Mouse (Mus musculus): ENCODE measurements around the gene Bnc1. TPM values are rescaled to one million over a fixed set of nuclear protein-coding genes. Genes with fewer than 3 reads are reported as not detected.

The Bnc1 gene
- polyA plus RNA-seq, 1 experiment from 2014 or later = 0.50 TPM

GRCm38 (mm10) chr7:81950499-81950898 lies 41.6 kb downstream of the Bnc1 start:
- 89% methylated on average over 2 of the region's 2 CpGs for WGBS
- Histone ChIP-seq H3K4me3 (ENCODE audit: low read length) (no peak overlapping the region), H3K9me3 (ENCODE audit: low read length) (no peaks in the 10 kb centered on the region), H3K36me3 (ENCODE audit: insufficient read depth, low read length) (no peaks in the 10 kb centered on the region), H3K9ac (replicated peaks; ENCODE audit: low read length) (no peak overlapping the region), H3K27me3 (ENCODE audit: insufficient read depth, low read length) (no peaks in the 10 kb centered on the region), H3K4me2 (replicated peaks; ENCODE audit: low read depth, low read length) (no peak overlapping the region), H3K27ac (ENCODE audit: low read length) (no peak overlapping the region), H3K4me1 (ENCODE audit: insufficient read depth, low read length) (no peaks in the 10 kb centered on the region)
- ATAC-seq (ENCODE audit: low FRiP score, low TSS enrichment) = no peak

- no peak overlapping the region for H3K4me3 ChIP-seq (ENCODE audit: low read length)
- 25% methylated on average over 4 of the region's 4 CpGs for WGBS
- no peak overlapping the region for H3K9ac ChIP-seq (replicated peaks; ENCODE audit: low read length)
- H3K27ac ChIP-seq (ENCODE audit: low read length) = no peak overlapping the region
- H3K27me3 ChIP-seq (ENCODE audit: insufficient read depth, low read length) = no peaks in the 10 kb centered on the region
- no peak overlapping the region for H3K4me2 ChIP-seq (replicated peaks; ENCODE audit: low read depth, low read length)
- H3K9me3 ChIP-seq (ENCODE audit: low read length) = no peaks in the 10 kb centered on the region
- no peaks in the 10 kb centered on the region for H3K36me3 ChIP-seq (ENCODE audit: insufficient read depth, low read length)
- no peak for ATAC-seq (ENCODE audit: low FRiP score, low TSS enrichment)
- H3K4me1 ChIP-seq (ENCODE audit: insufficient read depth, low read length) = no peaks in the 10 kb centered on the region
These were observed 46.7 kb downstream of the Bnc1 start for GRCm38 (mm10) chr7:81945398-81945797.

- Histone ChIP-seq H3K27me3 (ENCODE audit: insufficient read depth, low read length) (no peaks in the 10 kb centered on the region), H3K4me1 (ENCODE audit: insufficient read depth, low read length) (peaks cover 19% of the 10 kb centered on the region), H3K4me2 (replicated peaks; ENCODE audit: low read depth, low read length) (peak overlapping the region; percentile 72), H3K27ac (ENCODE audit: low read length) (peak overlapping the region; percentile 75; the same call in 1 of the 2 replicates), H3K4me3 (ENCODE audit: low read length) (peak overlapping the region; percentile 57), H3K9ac (replicated peaks; ENCODE audit: low read length) (peak overlapping the region; percentile 76), H3K9me3 (ENCODE audit: low read length) (no peaks in the 10 kb centered on the region), H3K36me3 (ENCODE audit: insufficient read depth, low read length) (no peaks in the 10 kb centered on the region)
- WGBS = 4% methylated on average over 5 of the region's 5 CpGs
- ATAC-seq (ENCODE audit: low FRiP score, low TSS enrichment) = no peak
These were observed 57.3 kb downstream of the Bnc1 start for GRCm38 (mm10) chr7:81934806-81935205.

- Histone ChIP-seq H3K9me3 (ENCODE audit: low read length) (no peaks in the 10 kb centered on the region), H3K36me3 (ENCODE audit: insufficient read depth, low read length) (no peaks in the 10 kb centered on the region), H3K4me2 (replicated peaks; ENCODE audit: low read depth, low read length) (peak within 1 kb of the TSS; percentile 72), H3K4me1 (ENCODE audit: insufficient read depth, low read length) (peaks cover 19% of the 10 kb centered on the region), H3K27me3 (ENCODE audit: insufficient read depth, low read length) (no peaks in the 10 kb centered on the region), H3K27ac (ENCODE audit: low read length) (peak within 1 kb of the TSS; percentile 75), H3K9ac (replicated peaks; ENCODE audit: low read length) (peak within 1 kb of the TSS; percentile 76), H3K4me3 (ENCODE audit: low read length) (peak within 1 kb of the TSS; percentile 57)
- WGBS = under 1% methylated on average over 52 of the region's 63 CpGs
- ATAC-seq (ENCODE audit: low FRiP score, low TSS enrichment) = peak; percentile 86
These were observed 57.8 kb downstream of the Bnc1 start, which contains the start of gene Hdgfl3 for GRCm38 (mm10) chr7:81934267-81934745. TSS of gene Hdgfl3 (minus strand) at chr7:81934473.

GRCm38 (mm10) chr7:81933601-81934266 lies 58.4 kb downstream of the Bnc1 start:
- WGBS = under 1% methylated on average over 103 of the region's 103 CpGs

GRCm38 (mm10) chr7:81933061-81933600 lies 59.0 kb downstream of the Bnc1 start:
- WGBS = 3% methylated on average over 23 of the region's 23 CpGs
- H3K9ac ChIP-seq (replicated peaks; ENCODE audit: low read length) = peak overlapping the region; percentile 76
- no peak; the same call in 1 of the 2 replicates for ATAC-seq (ENCODE audit: low FRiP score, low TSS enrichment)
- H3K9me3 ChIP-seq (ENCODE audit: low read length) = no peaks in the 10 kb centered on the region
- H3K27ac ChIP-seq (ENCODE audit: low read length) = 0 out of 2 replicates have a peak overlapping the region, but pooled peaks have one; percentile 75
- H3K4me3 ChIP-seq (ENCODE audit: low read length) = peak overlapping the region; percentile 57
- peaks cover 19% of the 10 kb centered on the region for H3K4me1 ChIP-seq (ENCODE audit: insufficient read depth, low read length)
- H3K27me3 ChIP-seq (ENCODE audit: insufficient read depth, low read length) = no peaks in the 10 kb centered on the region
- peak overlapping the region; percentile 72 for H3K4me2 ChIP-seq (replicated peaks; ENCODE audit: low read depth, low read length)
- H3K36me3 ChIP-seq (ENCODE audit: insufficient read depth, low read length) = no peaks in the 10 kb centered on the region

More at GRCm38 (mm10) chr7:81933601-81934266, 58.4 kb downstream of the Bnc1 start:
- H3K9me3 ChIP-seq (ENCODE audit: low read length) = no peaks in the 10 kb centered on the region
- H3K4me1 ChIP-seq (ENCODE audit: insufficient read depth, low read length) = peaks cover 19% of the 10 kb centered on the region
- H3K9ac ChIP-seq (replicated peaks; ENCODE audit: low read length) = peak overlapping the region; percentile 76
- peak overlapping the region; percentile 57 for H3K4me3 ChIP-seq (ENCODE audit: low read length)
- H3K4me2 ChIP-seq (replicated peaks; ENCODE audit: low read depth, low read length) = peak overlapping the region; percentile 72
- ATAC-seq (ENCODE audit: low FRiP score, low TSS enrichment) = peak; percentile 81
- H3K36me3 ChIP-seq (ENCODE audit: insufficient read depth, low read length) = no peaks in the 10 kb centered on the region
- no peaks in the 10 kb centered on the region for H3K27me3 ChIP-seq (ENCODE audit: insufficient read depth, low read length)
- H3K27ac ChIP-seq (ENCODE audit: low read length) = peak overlapping the region; percentile 75

- Histone ChIP-seq H3K4me2 (replicated peaks; ENCODE audit: low read depth, low read length) (peak overlapping the region; percentile 72), H3K27ac (ENCODE audit: low read length) (no peak overlapping the region), H3K4me1 (ENCODE audit: insufficient read depth, low read length) (peaks cover 19% of the 10 kb centered on the region), H3K4me3 (ENCODE audit: low read length) (peak overlapping the region; percentile 57), H3K9ac (replicated peaks; ENCODE audit: low read length) (peak overlapping the region; percentile 76), H3K9me3 (ENCODE audit: low read length) (no peaks in the 10 kb centered on the region), H3K36me3 (ENCODE audit: insufficient read depth, low read length) (no peaks in the 10 kb centered on the region), H3K27me3 (ENCODE audit: insufficient read depth, low read length) (no peaks in the 10 kb centered on the region)
- 25% methylated on average over 5 of the region's 5 CpGs for WGBS
- no peak for ATAC-seq (ENCODE audit: low FRiP score, low TSS enrichment)
These were observed 59.5 kb downstream of the Bnc1 start for GRCm38 (mm10) chr7:81932521-81933045.

GRCm38 (mm10) chr7:81928998-81929397 lies 63.1 kb downstream of the Bnc1 start:
- WGBS = 74% methylated on average over 7 of the region's 7 CpGs
- no peak overlapping the region for H3K4me3 ChIP-seq (ENCODE audit: low read length)
- no peak overlapping the region for H3K9ac ChIP-seq (replicated peaks; ENCODE audit: low read length)
- H3K36me3 ChIP-seq (ENCODE audit: insufficient read depth, low read length) = no peaks in the 10 kb centered on the region
- H3K4me1 ChIP-seq (ENCODE audit: insufficient read depth, low read length) = peaks cover 12% of the 10 kb centered on the region
- H3K4me2 ChIP-seq (replicated peaks; ENCODE audit: low read depth, low read length) = no peak overlapping the region
- H3K27ac ChIP-seq (ENCODE audit: low read length) = no peak overlapping the region
- H3K9me3 ChIP-seq (ENCODE audit: low read length) = no peaks in the 10 kb centered on the region
- H3K27me3 ChIP-seq (ENCODE audit: insufficient read depth, low read length) = no peaks in the 10 kb centered on the region
- ATAC-seq (ENCODE audit: low FRiP score, low TSS enrichment) = no peak

- H3K4me1 ChIP-seq (ENCODE audit: insufficient read depth, low read length) = no peaks in the 10 kb centered on the region
- H3K27me3 ChIP-seq (ENCODE audit: insufficient read depth, low read length) = no peaks in the 10 kb centered on the region
- 74% methylated on average over 1 of the region's 1 CpGs for WGBS
- H3K27ac ChIP-seq (ENCODE audit: low read length) = no peak overlapping the region
- H3K9me3 ChIP-seq (ENCODE audit: low read length) = no peaks in the 10 kb centered on the region
- H3K9ac ChIP-seq (replicated peaks; ENCODE audit: low read length) = no peak overlapping the region
- H3K4me2 ChIP-seq (replicated peaks; ENCODE audit: low read depth, low read length) = no peak overlapping the region
- H3K4me3 ChIP-seq (ENCODE audit: low read length) = no peak overlapping the region
- ATAC-seq (ENCODE audit: low FRiP score, low TSS enrichment) = no peak
- H3K36me3 ChIP-seq (ENCODE audit: insufficient read depth, low read length) = no peaks in the 10 kb centered on the region
These were observed 70.6 kb downstream of the Bnc1 start for GRCm38 (mm10) chr7:81921379-81921952.

Measured in kidney, embryonic 16.5 days (tissue).